ENCODE assay signal across 9 mouse cellular contexts in genomic region chr3:68045475-68046416, GRCm38 (mm10). TPM values are rescaled to one million over a fixed set of nuclear protein-coding genes. Genes with fewer than 3 reads are reported as not detected.
DNase-seq lines count a peak whose midpoint lies in the region; ATAC-seq lines count a peak whose summit lies in the region.
"Had no signal": no experiment of that assay in that cellular context is flagged by ENCODE, and none has a peak within 500 bp of the region (broad histone marks: within the 10 kb centered on the region; RNA-seq: fewer than 3 reads in every experiment).

No protein-coding gene starts in this region.

- WGBS in embryonic facial prominence, embryonic 10.5 days: 50% methylated on average over 9 of the region's 9 CpGs

- no peak overlapping the region for H3K4me3 ChIP-seq in embryonic facial prominence, embryonic 10.5 days
- H3K4me3 ChIP-seq: limb, embryonic 12.5 days had no signal

- H3K36me3 ChIP-seq in embryonic facial prominence, embryonic 10.5 days (replicated peaks): no peaks in the 10 kb centered on the region
- H3K36me3 ChIP-seq: limb, embryonic 12.5 days had no signal

- no peaks in the 10 kb centered on the region for H3K9me3 ChIP-seq in embryonic facial prominence, embryonic 10.5 days
- H3K9me3 ChIP-seq: limb, embryonic 12.5 days had no signal

- no peaks in the 10 kb centered on the region for H3K27me3 ChIP-seq in embryonic facial prominence, embryonic 10.5 days (replicated peaks; ENCODE audit: low read depth, poor library complexity, severe bottlenecking)

- peak; percentile 60 for ATAC-seq in frontal cortex, adult (ENCODE audit: low TSS enrichment)
- ATAC-seq in inflammation-experienced regulatory T-cells, adult 6 months: peak; percentile 63
- peak; percentile 92 for ATAC-seq in megakaryocyte progenitor cell, adult 5-6 weeks (replicated peaks; ENCODE audit: poor library complexity)

- H3K27ac ChIP-seq in embryonic facial prominence, embryonic 10.5 days (replicated peaks): no peak overlapping the region
- H3K27ac ChIP-seq: limb, embryonic 12.5 days had no signal

- no peaks in the 10 kb centered on the region for H3K4me1 ChIP-seq in embryonic facial prominence, embryonic 10.5 days
- H3K4me1 ChIP-seq: limb, embryonic 12.5 days had no signal

- no peak for DNase-seq in frontal cortex, postnatal 25 days (ENCODE audit: low spot score in 2 of 2)
- peak; percentile 5 for DNase-seq in thymus, postnatal 25 days
- no peak for DNase-seq in thymus, adult 18-20 months
- peak; percentile 39 for DNase-seq in embryonic facial prominence, embryonic 10.5 days (ENCODE audit: low spot score)
- no peak for DNase-seq in spleen, adult 18-20 months

RNA-seq across cellular contexts. Expression of gene Schip1, which starts 18.9 kb away (rescaled TPM):
- 37.8 and 39.4 TPM in 2 replicates for polyA plus RNA-seq in embryonic facial prominence, embryonic 10.5 days (2016; fragmentation: Nextera tagmentation; extraction: Ambion mirVana)
- polyA plus RNA-seq in inflammation-experienced regulatory T-cells, adult 6 months (2017; shearing (Covaris generic)): under 1 TPM in 1 of 3 experiments, not detected in 2; 0.18 TPM
- total RNA-seq in megakaryocyte progenitor cell, adult 5-6 weeks (2015): 3.3 and 5.6 TPM in 2 replicates
- total RNA-seq in megakaryocyte progenitor cell, adult 5-6 weeks (2017): 5.0 and 7.4 TPM in 2 replicates

Comparison
In these comparisons a context has a peak if more than half of its experiments do, and no peak if none do; other contexts are left out.
1. DNase-seq: peak in thymus, postnatal 25 days (single experiment) and embryonic facial prominence, embryonic 10.5 days (single experiment); none in frontal cortex, postnatal 25 days (0 of 2), thymus, adult 18-20 months (0 of 2) and spleen, adult 18-20 months (0 of 2).
2. RNA of gene Schip1, which starts 18.9 kb away (polyA plus RNA-seq): 37.8 to 39.4 TPM in embryonic facial prominence, embryonic 10.5 days; 0.18 TPM in inflammation-experienced regulatory T-cells, adult 6 months; every median in the first group is over 10 times any median in the second.
3. Peak in every context shown above with its lines, with median percentiles within 50 percentile points of each other: ATAC-seq.